Comparison of ENCODE assay signal across 8 mouse cellular contexts in genomic region chr5:121384757-121385460, GRCm38 (mm10). TPM values are rescaled to one million over a fixed set of nuclear protein-coding genes. Genes with fewer than 3 reads are reported as not detected.
A peak's percentile ranks its signal among the peaks of the same experiment; 100 is the strongest.
DNase-seq lines count a peak whose midpoint lies in the region; ATAC-seq and TF ChIP-seq lines count a peak whose summit lies in the region.

No protein-coding gene starts in this region.

- WGBS in spleen, adult 2 months: 2% methylated on average over 34 of the region's 47 CpGs
- 2% methylated on average over 47 of the region's 47 CpGs for whole genome bisulfite sequencing in heart, embryonic 12.5 days
- under 1% methylated on average over 45 of the region's 47 CpGs for WGBS in large intestine, adult 2 months

- H3K9me3 ChIP-seq in heart, embryonic 12.5 days (replicated peaks): peaks cover 4% of the 10 kb centered on the region

- peak overlapping the region; percentile 80 for H3K27ac ChIP-seq in spleen, adult 2 months (ENCODE audit: insufficient read depth, low read length)
- H3K27ac ChIP-seq in heart, embryonic 12.5 days (ENCODE audit: poor library complexity, severe bottlenecking): peak overlapping the region; percentile 92

- TF ChIP-seq CTCF in spleen, adult 2 months (IDR thresholded peaks at IDR 0.05; ENCODE audit: extremely low read depth, insufficient read depth, insufficient read length, insufficient replicate concordance): no peak

- peak overlapping the region; percentile 90 for H3K9ac ChIP-seq in heart, embryonic 12.5 days

- peak overlapping the region; percentile 79 for H3K4me2 ChIP-seq in heart, embryonic 12.5 days

- no peak for TF ChIP-seq POLR2A in spleen, adult 2 months (IDR thresholded peaks at IDR 0.05; ENCODE audit: low read depth, low read length)

- H3K36me3 ChIP-seq in spleen, adult 2 months (ENCODE audit: control insufficient read depth, insufficient read depth, low read length): peaks cover 5% of the 10 kb centered on the region
- H3K36me3 ChIP-seq in heart, embryonic 12.5 days: peaks cover 33% of the 10 kb centered on the region

- peak in 1 of 2 experiments; percentile 17 for DNase-seq in spleen, adult 2 months (ENCODE audit: low read depth in 1 of 2, low spot score in 2 of 2)
- DNase-seq in spleen, postnatal 36 days (ENCODE audit: low spot score in 2 of 2): no peak
- DNase-seq in embryo, embryonic 11 days: peak; percentile 63
- peak; percentile 28 for DNase-seq in large intestine, adult 2 months (ENCODE audit: low read depth, low spot score)
- peak; percentile 63 for DNase-seq in lung, postnatal 36 days
- DNase-seq in retina, postnatal 7 days (ENCODE audit: low read depth, low spot score): peak; percentile 36
- no peak for DNase-seq in thymus, postnatal 14 days

- peak overlapping the region; percentile 80 for H3K4me3 ChIP-seq in spleen, adult 2 months (ENCODE audit: extremely low read depth, insufficient read depth, insufficient read length)
- peak overlapping the region; percentile 84 for H3K4me3 ChIP-seq in heart, embryonic 12.5 days

- H3K4me1 ChIP-seq in spleen, adult 2 months (ENCODE audit: control insufficient read depth, insufficient read depth, insufficient read length): peaks cover 5% of the 10 kb centered on the region; the same call in 1 of the 2 replicates
- peaks cover 24% of the 10 kb centered on the region for H3K4me1 ChIP-seq in heart, embryonic 12.5 days (replicated peaks)

- ATAC-seq in heart, embryonic 12.5 days (ENCODE audit: insufficient number of reproducible peaks, low FRiP score): peak; percentile 74

- H3K27me3 ChIP-seq in spleen, adult 2 months (ENCODE audit: control insufficient read depth, insufficient read depth, low read length): no peaks in the 10 kb centered on the region
- no peaks in the 10 kb centered on the region for H3K27me3 ChIP-seq in heart, embryonic 12.5 days (replicated peaks)

RNA-seq across cellular contexts. Expression of gene Trafd1, which starts 0.5 kb away (rescaled TPM):
- polyA plus RNA-seq in spleen, adult 2 months (2012; rRNA removed): 75.4 and 82.2 TPM in 2 replicates
- 82.6 and 83.4 TPM in 2 replicates for polyA plus RNA-seq in heart, embryonic 12.5 days (2016; fragmentation: Nextera tagmentation; extraction: Ambion mirVana)
- 99.6 and 125 TPM in 2 replicates for polyA plus RNA-seq in large intestine, adult 2 months (2012; rRNA removed)

RNA-seq across cellular contexts. Expression of gene Naa25, which starts 12.8 kb away (rescaled TPM):
- 7.5 TPM in 2 replicates for polyA plus RNA-seq in spleen, adult 2 months (2012; rRNA removed)
- 37.5 and 39.1 TPM in 2 replicates for polyA plus RNA-seq in heart, embryonic 12.5 days (2016; fragmentation: Nextera tagmentation; extraction: Ambion mirVana)
- 6.5 and 10.2 TPM in 2 replicates for polyA plus RNA-seq in large intestine, adult 2 months (2012; rRNA removed)

Comparison
In these comparisons a context has a peak if more than half of its experiments do, and no peak if none do; other contexts are left out.
1. DNase-seq: peak in embryo, embryonic 11 days (single experiment), large intestine, adult 2 months (single experiment), lung, postnatal 36 days (single experiment) and retina, postnatal 7 days (single experiment); none in spleen, postnatal 36 days (0 of 2) and thymus, postnatal 14 days (single experiment).